Mouse (Mus musculus): Measurements from ENCODE around the gene Pik3r1. TPM values are rescaled to one million over a fixed set of nuclear protein-coding genes. Genes with fewer than 3 reads are reported as not detected.

Pik3r1 gene
- polyA plus RNA-seq, 1 experiment from 2014 or later = 47.5 TPM

GRCm38 (mm10) chr13:101684706-101685105 is 83.3 kb downstream of the Pik3r1 start:
- 90% methylated on average over 14 of the region's 14 CpGs for WGBS
- Histone ChIP-seq H3K4me2 (no peak overlapping the region), H3K9me3 (no peaks in the 10 kb centered on the region), H3K4me1 (replicated peaks) (no peaks in the 10 kb centered on the region), H3K36me3 (peaks cover 57% of the 10 kb centered on the region), H3K27me3 (no peaks in the 10 kb centered on the region), H3K27ac (replicated peaks) (no peak overlapping the region), H3K4me3 (no peak overlapping the region), H3K9ac (no peak overlapping the region)
- ATAC-seq (ENCODE audit: low FRiP score, low read depth) = no peak

GRCm38 (mm10) chr13:101682378-101682777 is 85.6 kb downstream of the Pik3r1 start:
- ATAC-seq (ENCODE audit: low FRiP score, low read depth) = no peak
- Histone ChIP-seq H3K4me2 (no peak overlapping the region), H3K9me3 (no peaks in the 10 kb centered on the region), H3K4me1 (replicated peaks) (no peaks in the 10 kb centered on the region), H3K27me3 (no peaks in the 10 kb centered on the region), H3K9ac (no peak overlapping the region), H3K4me3 (no peak overlapping the region), H3K36me3 (peaks cover 41% of the 10 kb centered on the region), H3K27ac (replicated peaks) (no peak overlapping the region)
- WGBS = 75% methylated on average over 4 of the region's 4 CpGs

- Histone ChIP-seq H3K4me2 (no peak overlapping the region), H3K4me1 (replicated peaks) (no peaks in the 10 kb centered on the region), H3K27ac (replicated peaks) (no peak overlapping the region), H3K27me3 (no peaks in the 10 kb centered on the region), H3K9ac (no peak overlapping the region), H3K4me3 (no peak overlapping the region), H3K36me3 (peaks cover 20% of the 10 kb centered on the region), H3K9me3 (no peaks in the 10 kb centered on the region)
- WGBS = 100% methylated on average over 1 of the region's 1 CpGs
- no peak for ATAC-seq (ENCODE audit: low FRiP score, low read depth)
Measured at GRCm38 (mm10) chr13:101680083-101680482, 87.9 kb downstream of the Pik3r1 start.

- 91% methylated on average over 1 of the region's 1 CpGs for WGBS
- Histone ChIP-seq H3K27me3 (no peaks in the 10 kb centered on the region), H3K9ac (no peak overlapping the region), H3K4me3 (no peak overlapping the region), H3K9me3 (no peaks in the 10 kb centered on the region), H3K27ac (replicated peaks) (no peak overlapping the region), H3K4me2 (no peak overlapping the region), H3K36me3 (peaks cover 9% of the 10 kb centered on the region), H3K4me1 (replicated peaks) (no peaks in the 10 kb centered on the region)
- ATAC-seq (ENCODE audit: low FRiP score, low read depth) = no peak
Measured at GRCm38 (mm10) chr13:101678984-101679383, 89.0 kb downstream of the Pik3r1 start.

- no peak overlapping the region for H3K4me3 ChIP-seq
- no peaks in the 10 kb centered on the region for H3K9me3 ChIP-seq
- no peak overlapping the region for H3K4me2 ChIP-seq
- no peak for ATAC-seq (ENCODE audit: low FRiP score, low read depth)
- H3K36me3 ChIP-seq = peaks cover 5% of the 10 kb centered on the region; the same call in 1 of the 2 replicates
- no peak overlapping the region for H3K27ac ChIP-seq (replicated peaks)
- no peaks in the 10 kb centered on the region for H3K4me1 ChIP-seq (replicated peaks)
- no peaks in the 10 kb centered on the region for H3K27me3 ChIP-seq
- WGBS = 93% methylated on average over 4 of the region's 4 CpGs
- H3K9ac ChIP-seq = no peak overlapping the region
Measured at GRCm38 (mm10) chr13:101678036-101678435, 90.0 kb downstream of the Pik3r1 start.

- ATAC-seq (ENCODE audit: low FRiP score, low read depth) = no peak
- Histone ChIP-seq H3K4me2 (no peak overlapping the region), H3K4me1 (replicated peaks) (no peaks in the 10 kb centered on the region), H3K9ac (no peak overlapping the region), H3K9me3 (no peaks in the 10 kb centered on the region), H3K4me3 (no peak overlapping the region), H3K36me3 (no peaks in the 10 kb centered on the region), H3K27ac (replicated peaks) (no peak overlapping the region), H3K27me3 (no peaks in the 10 kb centered on the region)
- WGBS = 83% methylated on average over 3 of the region's 3 CpGs
Measured at GRCm38 (mm10) chr13:101673876-101674275, 94.1 kb downstream of the Pik3r1 start.

- Histone ChIP-seq H3K4me2 (no peak overlapping the region), H3K9me3 (peaks cover 6% of the 10 kb centered on the region; the same call in 1 of the 2 replicates), H3K4me3 (no peak overlapping the region), H3K4me1 (replicated peaks) (no peaks in the 10 kb centered on the region), H3K9ac (no peak overlapping the region), H3K27me3 (no peaks in the 10 kb centered on the region), H3K27ac (replicated peaks) (no peak overlapping the region), H3K36me3 (no peaks in the 10 kb centered on the region)
- no peak for ATAC-seq (ENCODE audit: low FRiP score, low read depth)
- 60% methylated on average over 3 of the region's 3 CpGs for WGBS
Measured at GRCm38 (mm10) chr13:101668859-101669258, 99.2 kb downstream of the Pik3r1 start.

- no peaks in the 10 kb centered on the region for H3K4me1 ChIP-seq (replicated peaks)
- ATAC-seq (ENCODE audit: low FRiP score, low read depth) = no peak
- WGBS = 83% methylated on average over 5 of the region's 5 CpGs
Measured at GRCm38 (mm10) chr13:101664010-101664409, 104.0 kb downstream of the Pik3r1 start.

GRCm38 (mm10) chr13:101662900-101663299 is 105.1 kb downstream of the Pik3r1 start:
- no peak overlapping the region for H3K4me2 ChIP-seq
- H3K4me1 ChIP-seq (replicated peaks) = no peaks in the 10 kb centered on the region
- H3K9me3 ChIP-seq = peaks cover 4% of the 10 kb centered on the region; the same call in 1 of the 2 replicates
- 82% methylated on average over 1 of the region's 1 CpGs for WGBS
- no peak for ATAC-seq (ENCODE audit: low FRiP score, low read depth)
- no peaks in the 10 kb centered on the region for H3K27me3 ChIP-seq
- H3K4me3 ChIP-seq = no peak overlapping the region
- no peaks in the 10 kb centered on the region for H3K36me3 ChIP-seq
- H3K9ac ChIP-seq = no peak overlapping the region
- H3K27ac ChIP-seq (replicated peaks) = no peak overlapping the region

More at GRCm38 (mm10) chr13:101664010-101664409, 104.0 kb downstream of the Pik3r1 start:
- Histone ChIP-seq H3K4me2 (no peak overlapping the region), H3K36me3 (no peaks in the 10 kb centered on the region), H3K9ac (no peak overlapping the region), H3K4me3 (no peak overlapping the region), H3K9me3 (peaks cover 6% of the 10 kb centered on the region; the same call in 1 of the 2 replicates), H3K27ac (replicated peaks) (no peak overlapping the region), H3K27me3 (no peaks in the 10 kb centered on the region)

GRCm38 (mm10) chr13:101661567-101661966 is 106.5 kb downstream of the Pik3r1 start:
- ATAC-seq (ENCODE audit: low FRiP score, low read depth) = no peak
- 88% methylated on average over 6 of the region's 6 CpGs for WGBS
- no peaks in the 10 kb centered on the region for H3K4me1 ChIP-seq (replicated peaks)

GRCm38 (mm10) chr13:101660187-101660586 is 107.8 kb downstream of the Pik3r1 start:
- Histone ChIP-seq H3K36me3 (no peaks in the 10 kb centered on the region), H3K27ac (replicated peaks) (no peak overlapping the region), H3K9me3 (no peaks in the 10 kb centered on the region), H3K27me3 (no peaks in the 10 kb centered on the region), H3K4me3 (no peak overlapping the region), H3K4me1 (replicated peaks) (no peaks in the 10 kb centered on the region), H3K9ac (no peak overlapping the region), H3K4me2 (no peak overlapping the region)
- ATAC-seq (ENCODE audit: low FRiP score, low read depth) = no peak
- WGBS = 92% methylated on average over 2 of the region's 2 CpGs

More at GRCm38 (mm10) chr13:101661567-101661966, 106.5 kb downstream of the Pik3r1 start:
- Histone ChIP-seq H3K9ac (no peak overlapping the region), H3K4me3 (no peak overlapping the region), H3K4me2 (no peak overlapping the region), H3K9me3 (no peaks in the 10 kb centered on the region), H3K36me3 (no peaks in the 10 kb centered on the region), H3K27me3 (no peaks in the 10 kb centered on the region), H3K27ac (replicated peaks) (no peak overlapping the region)

GRCm38 (mm10) chr13:101652131-101652530 is 115.9 kb downstream of the Pik3r1 start:
- Histone ChIP-seq H3K4me2 (no peak overlapping the region), H3K9me3 (no peaks in the 10 kb centered on the region), H3K27ac (replicated peaks) (no peak overlapping the region), H3K27me3 (no peaks in the 10 kb centered on the region), H3K4me3 (no peak overlapping the region), H3K36me3 (no peaks in the 10 kb centered on the region), H3K9ac (no peak overlapping the region), H3K4me1 (replicated peaks) (no peaks in the 10 kb centered on the region)
- 93% methylated on average over 2 of the region's 2 CpGs for WGBS
- ATAC-seq (ENCODE audit: low FRiP score, low read depth) = no peak

- Histone ChIP-seq H3K27me3 (no peaks in the 10 kb centered on the region), H3K4me1 (replicated peaks) (no peaks in the 10 kb centered on the region), H3K27ac (replicated peaks) (no peak overlapping the region), H3K4me2 (no peak overlapping the region), H3K9ac (no peak overlapping the region), H3K9me3 (no peaks in the 10 kb centered on the region), H3K4me3 (no peak overlapping the region), H3K36me3 (no peaks in the 10 kb centered on the region)
- 85% methylated on average over 2 of the region's 2 CpGs for WGBS
- ATAC-seq (ENCODE audit: low FRiP score, low read depth) = no peak
Measured at GRCm38 (mm10) chr13:101641632-101642031, 126.4 kb downstream of the Pik3r1 start.
